Mouse (Mus musculus) midbrain, embryonic 15.5 days (tissue): Measurements from ENCODE around the gene Adamts15. TPM values are rescaled to one million over a fixed set of nuclear protein-coding genes. Genes with fewer than 3 reads are reported as not detected.

Source experiments
- ATAC-seq: fragments of 200-750 bp; cut with Nextera tagmentation; replicated peaks from 2 replicates; pipeline ENCODE4 v1.8.0; 2017; ENCODE audit warnings: moderate TSS enrichment
- H3K27ac ChIP-seq: fragments of 300-500 bp; sonication (generic); 2 replicates; pipeline ENCODE4 v1.5.1; 2015; ENCODE audit warnings: mild to moderate bottlenecking, inconsistent platforms
- H3K27me3 ChIP-seq: fragments of 300-500 bp; sonication (generic); replicated peaks from 2 replicates; pipeline ENCODE4 v1.6.1; 2015; ENCODE audit warnings: inconsistent platforms
- H3K36me3 ChIP-seq: fragments of 300-500 bp; sonication (generic); replicated peaks from 2 replicates; pipeline ENCODE4 v1.6.1; 2015; ENCODE audit warnings: inconsistent platforms
- H3K4me1 ChIP-seq: fragments of 300-500 bp; sonication (generic); 2 replicates; pipeline ENCODE4 v1.6.1; 2015; ENCODE audit warnings: inconsistent platforms
- H3K4me2 ChIP-seq: fragments of 300-500 bp; sonication (generic); 2 replicates; pipeline ENCODE4 v1.6.1; 2015; ENCODE audit warnings: inconsistent platforms, mild to moderate bottlenecking, moderate library complexity
- H3K4me3 ChIP-seq: fragments of 300-500 bp; sonication (generic); 2 replicates; pipeline ENCODE4 v1.5.1; 2015; ENCODE audit warnings: mild to moderate bottlenecking, inconsistent platforms
- H3K9ac ChIP-seq: fragments of 300-500 bp; sonication (generic); 2 replicates; pipeline ENCODE4 v1.6.1; 2015; ENCODE audit warnings: mild to moderate bottlenecking, inconsistent platforms
- H3K9me3 ChIP-seq: fragments of 300-500 bp; sonication (generic); 2 replicates; pipeline ENCODE4 v1.6.1; 2016; ENCODE audit warnings: inconsistent platforms
- WGBS: fragments of 180-500 bp; shearing (Covaris S2); methylation state at CpG from one replicate; pipeline ENCODE4 v1.1.7; 2015; ENCODE audit warnings: mixed read lengths; 5-methylcytosine and 5-hydroxymethylcytosine counted together
- polyA plus RNA-seq: library from polyadenylated mRNA; unstranded; fragments of >200 nt; fragmentation: Nextera tagmentation; extraction: Ambion mirVana; gene quantifications from 2 replicates; pipeline ENCODE4 v1.2.1, GENCODE M21; 2015

The Adamts15 gene
- polyA plus RNA-seq, 1 experiment from 2014 or later: 7.3 TPM

GRCm38 (mm10) chr9:30849951-30850350 lies 72.3 kb downstream of the Adamts15 start:
- ATAC-seq: no peak
- no peaks in the 10 kb centered on the region for H3K4me1 ChIP-seq
- no peaks in the 10 kb centered on the region for H3K9me3 ChIP-seq

GRCm38 (mm10) chr9:30849444-30849843 lies 72.8 kb downstream of the Adamts15 start:
- H3K4me3 ChIP-seq: no peak overlapping the region

More at GRCm38 (mm10) chr9:30849951-30850350, 72.3 kb downstream of the Adamts15 start:
- Histone ChIP-seq H3K9ac (no peak overlapping the region), H3K36me3 (no peaks in the 10 kb centered on the region), H3K4me3 (no peak overlapping the region), H3K4me2 (no peak overlapping the region), H3K27ac (no peak overlapping the region), H3K27me3 (no peaks in the 10 kb centered on the region)
- 83% methylated on average over 4 of the region's 4 CpGs for WGBS

More at GRCm38 (mm10) chr9:30849444-30849843, 72.8 kb downstream of the Adamts15 start:
- Histone ChIP-seq H3K9me3 (no peaks in the 10 kb centered on the region), H3K9ac (no peak overlapping the region), H3K27ac (no peak overlapping the region), H3K27me3 (no peaks in the 10 kb centered on the region), H3K36me3 (no peaks in the 10 kb centered on the region), H3K4me1 (no peaks in the 10 kb centered on the region), H3K4me2 (no peak overlapping the region)
- no peak for ATAC-seq
- WGBS: 92% methylated on average over 8 of the region's 8 CpGs

Other genes starting within 250 kb of the Adamts15 start
- 1.7 and 2.4 TPM in 2 replicates for gene Adamts8, start 20.1 kb upstream of the Adamts15 start, polyA plus RNA-seq
- gene Zbtb44, start 108.2 kb upstream of the Adamts15 start, polyA plus RNA-seq: 5.0 and 5.4 TPM in 2 replicates
- 0.89 and 1.1 TPM in 2 replicates for gene St14, start 209.4 kb upstream of the Adamts15 start, polyA plus RNA-seq